8 mouse cellular contexts compared by ENCODE assay signal in genomic region chr5:122157827-122158381, GRCm38 (mm10). TPM values are rescaled to one million over a fixed set of nuclear protein-coding genes. Genes with fewer than 3 reads are reported as not detected.
DNase-seq lines count a peak whose midpoint lies in the region; ATAC-seq lines count a peak whose summit lies in the region.

TSS of gene Ppp1cc (plus strand) at chr5:122158278.

- intact Hi-C loops in left cerebral cortex, postnatal 10 days (cut with DNase I): no loop called here

- DNase-seq in ZHBTc4 (ENCODE audit: low read depth, low spot score): peak; percentile 97
- peak; percentile 92 to 98 for DNase-seq in cerebellum, postnatal 4 days (ENCODE audit: low spot score in 2 of 2)
- peak; percentile 83 to 87 for DNase-seq in gastrocnemius, adult 8-10 months (ENCODE audit: low spot score in 2 of 2)
- DNase-seq in hindlimb bud, embryonic 11.5 days (ENCODE audit: extremely low spot score, low read depth, low spot score): peak; percentile 78
- DNase-seq in left cerebral cortex, postnatal 10 days (ENCODE audit: extremely low spot score in 1 of 2, low spot score in 2 of 2): peak; percentile 86 to 96
- peak; percentile 89 for DNase-seq in right cerebral cortex, postnatal 25 days
- DNase-seq in urinary bladder, postnatal 4 days (ENCODE audit: low spot score in 2 of 2): peak; percentile 91 to 93

- ATAC-seq in megakaryocyte-erythroid progenitor cell, adult 5-6 weeks (replicated peaks; ENCODE audit: low FRiP score, low TSS enrichment, poor library complexity, severe bottlenecking): peak; percentile 84

RNA-seq across cellular contexts. Expression of gene Ppp1cc, which starts in this region (rescaled TPM):
- total RNA-seq in gastrocnemius, adult 8-10 months (2022): 100 to 1,000 TPM; 108 to 221 (median 143) TPM
- total RNA-seq in left cerebral cortex, postnatal 10 days (2021): 100 to 1,000 TPM; 170 to 190 TPM
- total RNA-seq in megakaryocyte-erythroid progenitor cell, adult 5-6 weeks (2014; fragmentation: Nextera tagmentation): 375 and 380 TPM in 2 replicates
- total RNA-seq in megakaryocyte-erythroid progenitor cell, adult 5-6 weeks (2017): 229 and 230 TPM in 2 replicates

Comparison
In these comparisons a context has a peak if more than half of its experiments do, and no peak if none do; other contexts are left out.
1. Peak in every context shown above with its lines: DNase-seq and ATAC-seq.